Mouse (Mus musculus) stomach, postnatal 0 days (tissue): ENCODE results near the gene Crot. TPM values are rescaled to one million over a fixed set of nuclear protein-coding genes. Genes with fewer than 3 reads are reported as not detected.

ENCODE experiments used
- ATAC-seq: fragments of 200-750 bp; cut with Nextera tagmentation; 2 replicates; pipeline ENCODE4 v1.8.0; 2017; ENCODE audit not compliant: low FRiP score, low TSS enrichment
- DNase-seq: peaks from one replicate; pipeline ENCODE4 v3.0.0-alpha.2; 2016; ENCODE audit warnings: low spot score
- H3K27ac ChIP-seq: fragments of 300-500 bp; sonication (generic); replicated peaks from 2 replicates; pipeline ENCODE4 v1.5.1; 2014; ENCODE audit warnings: mild to moderate bottlenecking, control low read depth
- H3K27me3 ChIP-seq: fragments of 300-500 bp; sonication (generic); 2 replicates; pipeline ENCODE4 v1.6.1; 2014; ENCODE audit warnings: low read length; ENCODE audit not compliant: control insufficient read depth, insufficient read depth
- H3K36me3 ChIP-seq: fragments of 300-500 bp; sonication (generic); 2 replicates; pipeline ENCODE4 v1.6.1; 2014; ENCODE audit warnings: low read length, mixed read lengths; ENCODE audit not compliant: control insufficient read depth, insufficient read depth
- H3K4me1 ChIP-seq: fragments of 300-500 bp; sonication (generic); replicated peaks from 2 replicates; pipeline ENCODE4 v1.6.1; 2014; ENCODE audit warnings: antibody characterized with exemption; ENCODE audit not compliant: control insufficient read depth, insufficient read depth
- H3K4me2 ChIP-seq: fragments of 300-500 bp; sonication (generic); replicated peaks from 2 replicates; pipeline ENCODE4 v1.6.1; 2014; ENCODE audit warnings: low read depth, mild to moderate bottlenecking, control low read depth, moderate library complexity
- H3K4me3 ChIP-seq: fragments of 300-500 bp; sonication (generic); 2 replicates; pipeline ENCODE4 v1.5.1; 2014; ENCODE audit warnings: low read depth, low read length, control low read depth
- H3K9ac ChIP-seq: fragments of 300-500 bp; sonication (generic); 2 replicates; pipeline ENCODE4 v1.6.1; 2014; ENCODE audit warnings: mild to moderate bottlenecking, low read length, control low read depth, mixed read lengths
- H3K9me3 ChIP-seq: fragments of 300-500 bp; sonication (generic); 2 replicates; pipeline ENCODE4 v1.6.1; 2016; ENCODE audit warnings: low read length; ENCODE audit not compliant: control insufficient read depth
- CTCF ChIP-seq: IDR thresholded peaks from 2 replicates; pipeline ENCODE4 v1.5.1; 2016; ENCODE audit warnings: antibody characterized with exemption, low read depth, mild to moderate bottlenecking, moderate library complexity
- EP300 ChIP-seq: optimal IDR thresholded peaks from 2 replicates; pipeline ENCODE3; 2016; ENCODE audit warnings: antibody characterized with exemption
- whole genome bisulfite sequencing: fragments of 180-500 bp; shearing (Covaris S2); extraction: QIAGEN DNeasy Blood & Tissue Kit; methylation state at CpG from one replicate; pipeline ENCODE4 v1.1.7; 2014; 5-methylcytosine and 5-hydroxymethylcytosine counted together
- polyA plus RNA-seq: library from polyadenylated mRNA; unstranded; fragments of >200 nt; fragmentation: Nextera tagmentation; extraction: Ambion mirVana; gene quantifications from 2 replicates; pipeline ENCODE4 v1.2.1, GENCODE M21; 2015

Crot gene
- polyA plus RNA-seq, 1 experiment from 2014 or later: 99.6 TPM

- DNase-seq (no peak), ATAC-seq (no peak)
- H3K9ac ChIP-seq: no peak overlapping the region
- no peak overlapping the region for H3K4me2 ChIP-seq
- 88% methylated on average over 16 of the region's 16 CpGs for WGBS
- no peak overlapping the region for H3K4me3 ChIP-seq
- no peaks in the 10 kb centered on the region for H3K27me3 ChIP-seq
- H3K4me1 ChIP-seq: no peaks in the 10 kb centered on the region
- H3K36me3 ChIP-seq: peaks cover 12% of the 10 kb centered on the region; the same call in 1 of the 2 replicates
- no peak overlapping the region for H3K27ac ChIP-seq
- no peaks in the 10 kb centered on the region for H3K9me3 ChIP-seq
- TF ChIP-seq EP300 (no peak), CTCF (no peak)
These were observed 5.5 kb downstream of the Crot start for GRCm38 (mm10) chr5:8991626-8992025.

- Histone ChIP-seq H3K36me3 (peaks cover 12% of the 10 kb centered on the region; the same call in 1 of the 2 replicates), H3K9me3 (no peaks in the 10 kb centered on the region), H3K4me1 (no peaks in the 10 kb centered on the region), H3K27me3 (no peaks in the 10 kb centered on the region), H3K4me3 (no peak overlapping the region), H3K9ac (no peak overlapping the region), H3K27ac (no peak overlapping the region), H3K4me2 (no peak overlapping the region)
- ATAC-seq: no peak
- no peak for DNase-seq
- 85% methylated on average over 13 of the region's 13 CpGs for WGBS
- TF ChIP-seq CTCF (peak; percentile 21; the same call in 1 of the 2 replicates), EP300 (no peak)
These were observed 6.6 kb downstream of the Crot start for GRCm38 (mm10) chr5:8990526-8990925.

GRCm38 (mm10) chr5:8987925-8988324, 9.2 kb downstream of the Crot start:
- H3K9ac ChIP-seq: no peak overlapping the region
- H3K27me3 ChIP-seq: no peaks in the 10 kb centered on the region
- peaks cover 16% of the 10 kb centered on the region for H3K36me3 ChIP-seq
- H3K4me2 ChIP-seq: no peak overlapping the region
- no peak for DNase-seq
- no peak overlapping the region for H3K4me3 ChIP-seq
- WGBS: 91% methylated on average over 5 of the region's 5 CpGs
- no peaks in the 10 kb centered on the region for H3K4me1 ChIP-seq
- no peak for ATAC-seq
- TF ChIP-seq CTCF (no peak), EP300 (no peak)
- H3K9me3 ChIP-seq: no peaks in the 10 kb centered on the region
- no peak overlapping the region for H3K27ac ChIP-seq

- H3K27ac ChIP-seq: no peak overlapping the region
- DNase-seq (no peak), ATAC-seq (no peak)
- no peaks in the 10 kb centered on the region for H3K4me1 ChIP-seq
- H3K36me3 ChIP-seq: peaks cover 21% of the 10 kb centered on the region
- H3K4me3 ChIP-seq: no peak overlapping the region
- WGBS: 93% methylated on average over 3 of the region's 3 CpGs
- H3K9ac ChIP-seq: no peak overlapping the region
- no peaks in the 10 kb centered on the region for H3K9me3 ChIP-seq
- TF ChIP-seq CTCF (no peak), EP300 (no peak)
- no peaks in the 10 kb centered on the region for H3K27me3 ChIP-seq
- no peak overlapping the region for H3K4me2 ChIP-seq
These were observed 11.7 kb downstream of the Crot start for GRCm38 (mm10) chr5:8985470-8985869.

- Histone ChIP-seq H3K9ac (no peak overlapping the region), H3K27ac (no peak overlapping the region), H3K4me3 (no peak overlapping the region), H3K4me1 (no peaks in the 10 kb centered on the region), H3K4me2 (no peak overlapping the region), H3K27me3 (no peaks in the 10 kb centered on the region), H3K9me3 (no peaks in the 10 kb centered on the region), H3K36me3 (peaks cover 12% of the 10 kb centered on the region; the same call in 1 of the 2 replicates)
- DNase-seq (no peak), ATAC-seq (no peak)
- no peak for TF ChIP-seq EP300
- TF ChIP-seq CTCF: no peak
These were observed 22.4 kb downstream of the Crot start for GRCm38 (mm10) chr5:8974721-8975120.

- Histone ChIP-seq H3K27me3 (no peaks in the 10 kb centered on the region), H3K4me1 (no peaks in the 10 kb centered on the region), H3K36me3 (peaks cover 12% of the 10 kb centered on the region; the same call in 1 of the 2 replicates), H3K9ac (no peak overlapping the region), H3K27ac (no peak overlapping the region), H3K9me3 (no peaks in the 10 kb centered on the region), H3K4me3 (no peak overlapping the region), H3K4me2 (no peak overlapping the region)
- TF ChIP-seq CTCF (no peak), EP300 (no peak)
- WGBS: 94% methylated on average over 7 of the region's 7 CpGs
- no peak for DNase-seq
- ATAC-seq: no peak
These were observed 24.8 kb downstream of the Crot start for GRCm38 (mm10) chr5:8972355-8972754.
